Mouse (Mus musculus): ENCODE results near the gene Slc9a2. TPM values are rescaled to one million over a fixed set of nuclear protein-coding genes. Genes with fewer than 3 reads are reported as not detected.

Gene Slc9a2
- polyA plus RNA-seq, 1 experiment from 2014 or later = not detected

DNA sequence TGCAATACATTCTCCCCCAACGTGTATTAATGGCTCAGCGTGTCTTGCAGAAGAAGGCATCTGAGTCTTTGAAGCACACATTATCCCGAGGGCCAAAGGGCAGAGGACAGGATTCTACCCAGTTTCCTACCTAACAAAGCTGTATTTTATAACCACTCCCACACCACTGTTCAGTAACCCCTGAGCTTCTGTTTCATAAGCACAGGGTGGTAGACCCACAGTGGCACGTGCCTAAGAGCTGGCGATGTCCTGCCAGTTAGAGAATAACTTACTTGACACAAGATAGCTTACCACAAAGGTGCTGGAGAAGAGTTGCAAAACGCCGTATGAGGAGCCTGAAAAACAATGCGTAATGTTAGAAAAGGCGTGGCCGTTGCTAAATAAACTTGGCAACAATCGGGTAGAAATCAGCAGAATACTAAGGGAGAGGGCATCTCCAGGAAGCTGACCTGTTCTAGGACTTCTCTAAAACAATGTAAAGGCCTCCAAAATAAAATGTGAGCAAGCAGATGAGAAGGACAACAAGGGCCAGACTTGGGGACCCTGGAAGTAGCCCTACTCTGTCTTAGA lies 105.6 kb downstream of the Slc9a2 start:
- H3K4me3 ChIP-seq (ENCODE audit: low read depth, low read length) = no peak overlapping the region
- no peak overlapping the region for H3K4me2 ChIP-seq
- H3K9me3 ChIP-seq (ENCODE audit: low read depth, low read length) = no peaks in the 10 kb centered on the region
- no peaks in the 10 kb centered on the region for H3K36me3 ChIP-seq (ENCODE audit: insufficient read depth)
- H3K27ac ChIP-seq (ENCODE audit: low read depth) = no peak overlapping the region
- ATAC-seq (ENCODE audit: insufficient read depth) (no peak), DNase-seq (no peak)
- no peaks in the 10 kb centered on the region for H3K4me1 ChIP-seq (ENCODE audit: insufficient read depth)
- H3K27me3 ChIP-seq (ENCODE audit: insufficient read depth, low read length) = no peaks in the 10 kb centered on the region
- no peak for TF ChIP-seq CTCF (IDR thresholded peaks at IDR 0.05; ENCODE audit: low read depth)
- H3K9ac ChIP-seq = no peak overlapping the region
- WGBS = 78% methylated on average over 11 of the region's 11 CpGs

DNA sequence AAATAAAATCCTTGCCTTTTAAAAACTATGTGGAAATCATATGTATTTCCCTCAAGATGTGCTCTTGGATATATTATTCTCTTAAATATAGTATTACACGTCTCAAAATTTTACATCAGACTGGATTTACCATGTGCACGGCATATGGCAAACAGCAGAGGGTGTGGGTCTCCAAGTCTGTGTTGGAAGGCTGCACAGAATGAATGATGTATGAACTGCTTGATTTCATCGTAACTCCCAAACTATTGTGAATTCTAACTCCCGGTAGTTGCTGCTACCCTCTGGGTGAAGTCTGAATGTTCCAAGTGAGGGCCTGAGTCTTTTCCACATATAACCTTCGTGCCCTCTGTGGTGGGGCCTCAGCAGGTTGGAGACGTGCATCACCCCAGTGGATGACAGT lies 108.6 kb downstream of the Slc9a2 start:
- no peak overlapping the region for H3K9ac ChIP-seq
- H3K36me3 ChIP-seq (ENCODE audit: insufficient read depth) = no peaks in the 10 kb centered on the region
- DNase-seq (no peak), ATAC-seq (ENCODE audit: insufficient read depth) (no peak)
- H3K4me1 ChIP-seq (ENCODE audit: insufficient read depth) = no peaks in the 10 kb centered on the region
- no peak overlapping the region for H3K27ac ChIP-seq (ENCODE audit: low read depth)
- no peak overlapping the region for H3K4me3 ChIP-seq (ENCODE audit: low read depth, low read length)
- no peak overlapping the region for H3K4me2 ChIP-seq
- no peak for TF ChIP-seq CTCF (IDR thresholded peaks at IDR 0.05; ENCODE audit: low read depth)
- no peaks in the 10 kb centered on the region for H3K27me3 ChIP-seq (ENCODE audit: insufficient read depth, low read length)
- H3K9me3 ChIP-seq (ENCODE audit: low read depth, low read length) = no peaks in the 10 kb centered on the region
- whole genome bisulfite sequencing = 78% methylated on average over 6 of the region's 6 CpGs

DNA sequence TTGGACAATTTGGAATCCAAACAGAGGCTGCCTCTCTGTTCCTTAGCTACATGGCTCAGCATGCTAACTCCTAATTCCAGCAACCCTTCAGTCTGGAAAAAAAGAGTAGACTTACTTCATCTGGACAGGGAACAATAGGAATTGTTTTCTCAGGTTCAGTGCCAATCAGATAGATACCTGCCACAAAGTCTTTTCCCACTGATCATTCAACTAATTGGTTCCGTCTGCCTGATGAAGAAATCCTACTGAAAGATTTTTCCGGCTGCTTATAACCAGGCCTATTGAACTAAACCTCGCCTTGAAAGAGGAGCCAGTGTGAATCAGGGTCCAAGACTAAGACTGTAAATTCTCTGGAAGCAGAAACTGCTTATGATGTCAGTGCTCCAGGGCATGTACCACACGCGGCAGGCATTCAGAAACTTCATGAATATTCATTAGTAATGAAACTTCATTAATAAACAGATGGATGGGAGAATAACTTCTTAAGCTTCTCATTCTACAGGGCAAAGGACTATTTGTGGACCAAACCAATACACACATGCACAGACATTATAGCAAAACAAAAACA lies 109.4 kb downstream of the Slc9a2 start:
- ATAC-seq (ENCODE audit: insufficient read depth) = no peak; the same call in 1 of the 2 replicates
- no peaks in the 10 kb centered on the region for H3K36me3 ChIP-seq (ENCODE audit: insufficient read depth)
- peak overlapping the region; percentile 77 for H3K4me2 ChIP-seq
- peak; percentile 17 for DNase-seq
- TF ChIP-seq CTCF (IDR thresholded peaks at IDR 0.05; ENCODE audit: low read depth) = no peak
- H3K4me1 ChIP-seq (ENCODE audit: insufficient read depth) = no peaks in the 10 kb centered on the region
- peak overlapping the region; percentile 66 for H3K4me3 ChIP-seq (ENCODE audit: low read depth, low read length)
- WGBS = 47% methylated on average over 5 of the region's 5 CpGs
- no peak overlapping the region for H3K27ac ChIP-seq (ENCODE audit: low read depth)
- H3K27me3 ChIP-seq (ENCODE audit: insufficient read depth, low read length) = no peaks in the 10 kb centered on the region
- peak overlapping the region; percentile 50 for H3K9ac ChIP-seq
- H3K9me3 ChIP-seq (ENCODE audit: low read depth, low read length) = no peaks in the 10 kb centered on the region

DNA sequence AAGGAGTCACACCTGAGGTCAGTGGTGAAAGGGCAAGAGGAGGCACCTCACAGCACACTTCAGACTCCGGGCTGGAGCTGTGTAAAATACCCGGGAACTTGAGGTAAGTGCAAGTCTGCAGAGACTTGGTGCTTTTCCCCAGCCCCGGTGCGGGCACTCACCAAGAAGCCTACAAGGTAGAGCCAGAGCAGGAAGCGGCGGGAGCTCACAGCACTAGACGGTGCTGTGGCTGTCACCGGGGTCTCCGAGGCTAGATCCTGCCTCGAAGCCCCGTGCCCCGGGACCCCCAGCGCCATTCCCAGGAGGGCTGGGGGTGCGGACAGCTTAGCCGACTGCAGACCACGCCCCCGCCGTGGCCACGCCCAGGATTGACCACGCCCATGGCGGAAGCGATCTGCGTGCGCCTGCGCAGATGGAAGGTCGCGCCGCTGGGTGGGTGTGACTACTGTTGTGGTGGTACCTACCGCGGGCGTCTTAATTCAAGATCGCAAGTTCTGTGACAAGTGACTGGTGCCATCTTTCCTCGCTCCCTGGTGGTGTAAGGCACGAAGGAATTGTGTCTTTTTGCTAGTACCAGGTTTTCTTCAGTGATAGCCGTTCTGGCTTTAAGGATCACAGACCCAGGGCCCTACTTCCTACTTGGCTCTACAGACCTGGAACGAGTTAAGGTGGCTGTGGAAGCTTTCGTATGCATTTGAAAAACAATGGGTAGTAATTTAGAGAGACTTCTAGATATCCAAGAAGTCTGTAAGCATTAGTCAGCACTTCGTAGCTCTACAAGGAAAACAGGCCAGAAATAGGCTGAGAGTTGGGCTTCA lies 110.2 kb downstream of the Slc9a2 start, which contains the start of gene Mfsd9:
Gene Mfsd9 (minus strand): TSS at position 364 of the 818 bp plus-strand sequence.
- ATAC-seq (ENCODE audit: insufficient read depth) = peak; percentile 91
- Histone ChIP-seq H3K36me3 (ENCODE audit: insufficient read depth) (no peaks in the 10 kb centered on the region), H3K9me3 (ENCODE audit: low read depth, low read length) (no peaks in the 10 kb centered on the region), H3K27ac (ENCODE audit: low read depth) (no peak within 1 kb of the TSS), H3K4me2 (peak within 1 kb of the TSS; percentile 77), H3K4me3 (ENCODE audit: low read depth, low read length) (peak within 1 kb of the TSS; percentile 66), H3K9ac (peak within 1 kb of the TSS; percentile 50), H3K27me3 (ENCODE audit: insufficient read depth, low read length) (no peaks in the 10 kb centered on the region), H3K4me1 (ENCODE audit: insufficient read depth) (no peaks in the 10 kb centered on the region)
- WGBS = 6% methylated on average over 38 of the region's 38 CpGs
- peak; percentile 95 for DNase-seq
- TF ChIP-seq CTCF (IDR thresholded peaks at IDR 0.05; ENCODE audit: low read depth) = no peak

DNA sequence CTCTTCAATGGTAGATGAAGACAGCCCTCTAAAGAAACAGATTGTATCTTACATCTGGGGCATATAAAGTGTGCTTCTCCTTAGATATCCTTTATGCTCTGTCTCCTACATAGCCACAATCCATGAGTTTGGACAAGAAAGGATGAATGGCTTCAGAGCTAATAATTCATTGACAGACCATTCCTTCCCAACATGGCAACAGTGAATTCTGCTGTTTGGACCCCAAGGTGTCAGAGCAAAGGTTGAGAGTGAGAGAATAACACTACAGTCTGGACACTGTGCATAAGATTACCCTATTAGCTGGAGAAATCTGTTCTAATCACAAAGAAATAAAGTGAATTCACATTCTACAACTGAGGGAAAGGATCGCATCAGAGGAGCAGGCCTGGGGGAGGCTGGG lies 115.1 kb downstream of the Slc9a2 start:
- Histone ChIP-seq H3K4me1 (ENCODE audit: insufficient read depth) (no peaks in the 10 kb centered on the region), H3K9ac (no peak overlapping the region), H3K27me3 (ENCODE audit: insufficient read depth, low read length) (no peaks in the 10 kb centered on the region), H3K4me2 (no peak overlapping the region), H3K9me3 (ENCODE audit: low read depth, low read length) (no peaks in the 10 kb centered on the region), H3K27ac (ENCODE audit: low read depth) (no peak overlapping the region), H3K4me3 (ENCODE audit: low read depth, low read length) (no peak overlapping the region), H3K36me3 (ENCODE audit: insufficient read depth) (no peaks in the 10 kb centered on the region)
- ATAC-seq (ENCODE audit: insufficient read depth) = no peak
- WGBS = 91% methylated on average over 1 of the region's 1 CpGs
- DNase-seq = no peak
- TF ChIP-seq CTCF (IDR thresholded peaks at IDR 0.05; ENCODE audit: low read depth) = no peak

DNA sequence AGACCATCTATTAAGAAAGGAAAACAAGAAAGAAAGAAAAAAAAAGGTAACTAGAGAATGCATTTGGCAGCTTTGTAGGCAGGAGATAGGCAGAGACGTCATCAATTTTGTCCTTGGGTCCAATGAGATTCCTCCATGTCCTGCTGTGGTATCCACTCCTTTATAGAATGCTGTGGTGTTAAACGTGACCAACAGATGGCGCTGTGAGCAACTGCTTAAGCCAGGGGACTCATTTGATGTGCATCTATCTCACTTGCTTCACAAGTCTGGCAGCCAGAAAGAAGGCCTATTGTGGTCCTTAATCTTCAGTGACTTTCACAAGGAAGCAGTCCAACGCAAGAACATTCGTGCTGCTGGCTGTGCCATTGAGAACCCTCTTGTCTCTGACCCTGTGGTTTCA lies 117.0 kb downstream of the Slc9a2 start:
- Histone ChIP-seq H3K4me1 (ENCODE audit: insufficient read depth) (no peaks in the 10 kb centered on the region), H3K27ac (ENCODE audit: low read depth) (no peak overlapping the region), H3K4me2 (no peak overlapping the region), H3K4me3 (ENCODE audit: low read depth, low read length) (no peak overlapping the region), H3K36me3 (ENCODE audit: insufficient read depth) (no peaks in the 10 kb centered on the region), H3K27me3 (ENCODE audit: insufficient read depth, low read length) (no peaks in the 10 kb centered on the region), H3K9ac (no peak overlapping the region), H3K9me3 (ENCODE audit: low read depth, low read length) (no peaks in the 10 kb centered on the region)
- DNase-seq (peak; percentile 83), ATAC-seq (ENCODE audit: insufficient read depth) (no peak)
- peak; percentile 76 for TF ChIP-seq CTCF (IDR thresholded peaks at IDR 0.05; ENCODE audit: low read depth)
- 14% methylated on average over 5 of the region's 5 CpGs for WGBS

DNA sequence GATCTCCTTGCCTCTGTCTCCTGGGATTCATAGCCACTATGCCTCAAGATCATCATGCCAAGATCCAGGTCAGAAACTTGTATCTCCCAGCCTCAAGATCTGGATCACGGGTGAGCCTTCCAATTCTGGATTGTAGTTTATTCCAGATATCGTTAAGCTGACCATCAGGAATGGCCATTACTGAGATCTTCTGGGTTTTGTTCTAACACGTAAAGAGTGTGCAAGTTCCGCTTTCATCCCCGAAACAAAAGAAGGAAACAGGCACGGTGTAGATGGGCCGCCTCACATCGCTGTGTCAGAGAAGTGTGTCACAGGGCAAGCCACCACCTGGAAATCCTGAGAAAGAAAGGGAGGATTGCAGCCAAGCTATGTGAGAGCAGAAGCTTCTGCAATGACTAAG lies 118.7 kb downstream of the Slc9a2 start:
- 85% methylated on average over 8 of the region's 8 CpGs for WGBS
- H3K4me2 ChIP-seq = no peak overlapping the region
- no peak for ATAC-seq (ENCODE audit: insufficient read depth)

More for the DNA sequence above, 118.7 kb downstream of the Slc9a2 start:
- no peak for TF ChIP-seq CTCF (IDR thresholded peaks at IDR 0.05; ENCODE audit: low read depth)
- Histone ChIP-seq H3K9me3 (ENCODE audit: low read depth, low read length) (no peaks in the 10 kb centered on the region), H3K4me1 (ENCODE audit: insufficient read depth) (no peaks in the 10 kb centered on the region), H3K36me3 (ENCODE audit: insufficient read depth) (no peaks in the 10 kb centered on the region), H3K4me3 (ENCODE audit: low read depth, low read length) (no peak overlapping the region), H3K9ac (no peak overlapping the region), H3K27ac (ENCODE audit: low read depth) (no peak overlapping the region), H3K27me3 (ENCODE audit: insufficient read depth, low read length) (no peaks in the 10 kb centered on the region)
- no peak for DNase-seq
